Mouse (Mus musculus): ENCODE data around the gene Pcdh15. TPM values are rescaled to one million over a fixed set of nuclear protein-coding genes. Genes with fewer than 3 reads are reported as not detected.

The Pcdh15 gene
- polyA plus RNA-seq, 1 experiment from 2014 or later, result 0.07 TPM

- no peaks in the 10 kb centered on the region; the same call in 1 of the 2 replicates for H3K9me3 ChIP-seq (replicated peaks; ENCODE audit: control insufficient read depth, low read length)
- H3K36me3 ChIP-seq (ENCODE audit: control insufficient read depth, insufficient read depth), result no peaks in the 10 kb centered on the region
- H3K27me3 ChIP-seq (ENCODE audit: control insufficient read depth, insufficient read depth, low read depth, low read length), result no peaks in the 10 kb centered on the region
- no peak overlapping the region for H3K27ac ChIP-seq (ENCODE audit: low read length)
- no peak overlapping the region for H3K4me2 ChIP-seq (ENCODE audit: low read depth, low read length)
- 70% methylated on average over 4 of the region's 4 CpGs for WGBS (ENCODE audit: insufficient replicate concordance)
- ATAC-seq (ENCODE audit: low read depth), result no peak
- H3K4me1 ChIP-seq (ENCODE audit: control insufficient read depth, low read depth, low read length), result no peaks in the 10 kb centered on the region
- no peak overlapping the region for H3K9ac ChIP-seq (ENCODE audit: low read depth, low read length)
- H3K4me3 ChIP-seq (ENCODE audit: low read depth, low read length), result no peak overlapping the region
These were observed 181.3 kb downstream of the Pcdh15 start for GRCm38 (mm10) chr10:73280438-73280837.

DNA sequence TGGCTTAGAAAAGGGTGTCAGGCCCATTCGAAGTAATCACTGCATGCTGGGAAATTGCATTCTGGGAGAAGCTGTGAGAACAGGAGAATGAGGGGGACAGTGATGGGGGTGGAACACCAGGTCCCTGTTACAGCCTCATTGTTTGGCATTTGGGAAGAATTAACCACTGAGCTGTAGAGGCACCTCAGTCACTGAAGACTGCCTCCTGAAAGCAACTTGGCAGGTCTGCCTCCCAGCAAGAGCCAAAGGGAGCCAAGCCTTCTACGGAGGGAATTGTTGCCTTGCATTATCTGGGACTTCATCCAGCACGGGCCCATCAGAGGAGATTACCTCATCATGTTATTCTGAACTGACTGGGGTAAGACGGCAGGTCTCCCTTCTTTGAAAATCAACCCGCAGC is 197.3 kb downstream of the Pcdh15 start:
- 55% methylated on average over 5 of the region's 5 CpGs for WGBS (ENCODE audit: insufficient replicate concordance)
- Histone ChIP-seq H3K27me3 (ENCODE audit: control insufficient read depth, insufficient read depth, low read depth, low read length) (no peaks in the 10 kb centered on the region), H3K9me3 (replicated peaks; ENCODE audit: control insufficient read depth, low read length) (no peaks in the 10 kb centered on the region), H3K27ac (ENCODE audit: low read length) (no peak overlapping the region), H3K9ac (ENCODE audit: low read depth, low read length) (no peak overlapping the region), H3K4me1 (ENCODE audit: control insufficient read depth, low read depth, low read length) (no peaks in the 10 kb centered on the region), H3K4me3 (ENCODE audit: low read depth, low read length) (no peak overlapping the region), H3K36me3 (ENCODE audit: control insufficient read depth, insufficient read depth) (no peaks in the 10 kb centered on the region), H3K4me2 (ENCODE audit: low read depth, low read length) (no peak overlapping the region)
- ATAC-seq (ENCODE audit: low read depth), result no peak

GRCm38 (mm10) chr10:73301951-73302350 is 202.8 kb downstream of the Pcdh15 start:
- H3K4me2 ChIP-seq (ENCODE audit: low read depth, low read length), result no peak overlapping the region
- ATAC-seq (ENCODE audit: low read depth), result no peak
- no peak overlapping the region for H3K4me3 ChIP-seq (ENCODE audit: low read depth, low read length)
- no peak overlapping the region for H3K27ac ChIP-seq (ENCODE audit: low read length)
- H3K36me3 ChIP-seq (ENCODE audit: control insufficient read depth, insufficient read depth), result no peaks in the 10 kb centered on the region
- no peaks in the 10 kb centered on the region for H3K4me1 ChIP-seq (ENCODE audit: control insufficient read depth, low read depth, low read length)
- H3K9ac ChIP-seq (ENCODE audit: low read depth, low read length), result no peak overlapping the region
- 76% methylated on average over 8 of the region's 8 CpGs for WGBS (ENCODE audit: insufficient replicate concordance)
- H3K27me3 ChIP-seq (ENCODE audit: control insufficient read depth, insufficient read depth, low read depth, low read length), result no peaks in the 10 kb centered on the region
- H3K9me3 ChIP-seq (replicated peaks; ENCODE audit: control insufficient read depth, low read length), result no peaks in the 10 kb centered on the region

DNA sequence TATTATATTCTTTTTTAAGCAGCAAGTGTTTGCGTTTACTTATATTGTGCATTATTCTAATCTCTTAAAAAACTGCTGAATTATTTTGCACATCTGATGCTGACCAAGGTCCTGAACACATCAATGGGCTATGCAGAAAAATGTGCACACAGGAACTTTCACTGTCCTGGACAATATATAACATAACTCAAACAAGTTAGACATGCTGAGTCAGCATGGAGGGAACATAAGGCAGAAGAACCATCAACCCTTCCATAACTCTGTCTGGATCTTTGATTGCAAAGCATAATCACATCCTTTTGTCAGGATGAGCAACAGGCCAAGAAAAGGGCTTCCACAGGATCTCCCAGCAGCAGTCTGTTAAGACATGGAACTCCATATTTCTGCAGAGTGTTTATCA is 207.5 kb downstream of the Pcdh15 start:
- ATAC-seq (ENCODE audit: low read depth), result no peak
- WGBS (ENCODE audit: insufficient replicate concordance), result 68% methylated on average over 1 of the region's 1 CpGs
- H3K9ac ChIP-seq (ENCODE audit: low read depth, low read length), result no peak overlapping the region
- H3K4me1 ChIP-seq (ENCODE audit: control insufficient read depth, low read depth, low read length), result no peaks in the 10 kb centered on the region
- H3K4me2 ChIP-seq (ENCODE audit: low read depth, low read length), result no peak overlapping the region
- H3K27me3 ChIP-seq (ENCODE audit: control insufficient read depth, insufficient read depth, low read depth, low read length), result no peaks in the 10 kb centered on the region
- H3K27ac ChIP-seq (ENCODE audit: low read length), result no peak overlapping the region
- no peaks in the 10 kb centered on the region for H3K9me3 ChIP-seq (replicated peaks; ENCODE audit: control insufficient read depth, low read length)
- H3K4me3 ChIP-seq (ENCODE audit: low read depth, low read length), result no peak overlapping the region
- no peaks in the 10 kb centered on the region for H3K36me3 ChIP-seq (ENCODE audit: control insufficient read depth, insufficient read depth)

DNA sequence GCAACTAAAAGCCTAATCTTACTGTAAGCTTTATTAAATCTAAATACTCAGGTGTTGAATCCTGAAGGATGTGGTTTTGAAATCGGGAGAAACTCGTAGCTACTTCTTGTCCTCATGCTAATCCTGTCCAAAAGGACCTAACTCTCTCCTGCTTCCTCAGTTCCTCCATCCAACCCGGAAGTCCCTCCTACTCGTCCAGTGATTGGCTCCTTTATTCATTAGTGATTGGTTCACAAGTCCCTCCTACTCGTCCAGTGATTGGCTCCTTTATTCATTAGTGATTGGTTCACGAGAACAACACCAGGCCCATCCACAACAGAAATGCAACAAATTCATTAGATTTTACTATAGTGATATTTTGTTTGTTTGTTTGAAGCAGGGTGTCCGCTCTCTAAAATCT is 227.7 kb downstream of the Pcdh15 start:
- Histone ChIP-seq H3K9me3 (replicated peaks; ENCODE audit: control insufficient read depth, low read length) (no peaks in the 10 kb centered on the region), H3K9ac (ENCODE audit: low read depth, low read length) (no peak overlapping the region), H3K4me2 (ENCODE audit: low read depth, low read length) (no peak overlapping the region), H3K36me3 (ENCODE audit: control insufficient read depth, insufficient read depth) (no peaks in the 10 kb centered on the region), H3K27me3 (ENCODE audit: control insufficient read depth, insufficient read depth, low read depth, low read length) (no peaks in the 10 kb centered on the region), H3K27ac (ENCODE audit: low read length) (no peak overlapping the region), H3K4me1 (ENCODE audit: control insufficient read depth, low read depth, low read length) (no peaks in the 10 kb centered on the region), H3K4me3 (ENCODE audit: low read depth, low read length) (no peak overlapping the region)
- 65% methylated on average over 7 of the region's 7 CpGs for WGBS (ENCODE audit: insufficient replicate concordance)
- no peak for ATAC-seq (ENCODE audit: low read depth)

DNA sequence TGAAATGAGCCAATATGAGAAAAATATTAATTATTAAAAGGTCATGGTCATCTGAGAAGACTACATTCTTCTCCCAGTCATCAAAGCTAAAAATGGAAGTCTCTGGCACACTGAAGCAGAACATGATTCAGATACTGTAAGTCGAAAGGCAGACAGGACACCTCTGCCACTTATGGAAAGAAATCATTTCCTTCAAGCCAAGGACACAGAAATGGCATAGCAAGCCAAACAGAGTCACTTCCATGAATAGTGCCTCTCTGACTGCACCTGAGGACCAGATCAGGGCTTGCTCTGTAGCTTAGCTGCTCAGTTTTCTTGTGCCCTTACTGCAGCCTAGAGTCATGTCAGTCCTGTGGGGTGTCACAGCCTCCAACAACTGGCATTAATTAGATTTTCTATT is 234.3 kb downstream of the Pcdh15 start:
- H3K27ac ChIP-seq (ENCODE audit: low read length), result no peak overlapping the region
- H3K9ac ChIP-seq (ENCODE audit: low read depth, low read length), result no peak overlapping the region
- no peaks in the 10 kb centered on the region for H3K27me3 ChIP-seq (ENCODE audit: control insufficient read depth, insufficient read depth, low read depth, low read length)
- H3K4me1 ChIP-seq (ENCODE audit: control insufficient read depth, low read depth, low read length), result no peaks in the 10 kb centered on the region
- H3K4me2 ChIP-seq (ENCODE audit: low read depth, low read length), result no peak overlapping the region
- H3K4me3 ChIP-seq (ENCODE audit: low read depth, low read length), result no peak overlapping the region
- WGBS (ENCODE audit: insufficient replicate concordance), result 48% methylated on average over 1 of the region's 1 CpGs
- ATAC-seq (ENCODE audit: low read depth), result no peak
- H3K9me3 ChIP-seq (replicated peaks; ENCODE audit: control insufficient read depth, low read length), result no peaks in the 10 kb centered on the region
- no peaks in the 10 kb centered on the region for H3K36me3 ChIP-seq (ENCODE audit: control insufficient read depth, insufficient read depth)

- 57% methylated on average over 2 of the region's 2 CpGs for WGBS (ENCODE audit: insufficient replicate concordance)
- Histone ChIP-seq H3K27me3 (ENCODE audit: control insufficient read depth, insufficient read depth, low read depth, low read length) (no peaks in the 10 kb centered on the region), H3K4me2 (ENCODE audit: low read depth, low read length) (no peak overlapping the region), H3K9me3 (replicated peaks; ENCODE audit: control insufficient read depth, low read length) (no peaks in the 10 kb centered on the region), H3K4me1 (ENCODE audit: control insufficient read depth, low read depth, low read length) (no peaks in the 10 kb centered on the region), H3K4me3 (ENCODE audit: low read depth, low read length) (no peak overlapping the region), H3K9ac (ENCODE audit: low read depth, low read length) (no peak overlapping the region), H3K36me3 (ENCODE audit: control insufficient read depth, insufficient read depth) (no peaks in the 10 kb centered on the region), H3K27ac (ENCODE audit: low read length) (no peak overlapping the region)
- no peak for ATAC-seq (ENCODE audit: low read depth)
These were observed 279.9 kb downstream of the Pcdh15 start for GRCm38 (mm10) chr10:73379001-73379400.

DNA sequence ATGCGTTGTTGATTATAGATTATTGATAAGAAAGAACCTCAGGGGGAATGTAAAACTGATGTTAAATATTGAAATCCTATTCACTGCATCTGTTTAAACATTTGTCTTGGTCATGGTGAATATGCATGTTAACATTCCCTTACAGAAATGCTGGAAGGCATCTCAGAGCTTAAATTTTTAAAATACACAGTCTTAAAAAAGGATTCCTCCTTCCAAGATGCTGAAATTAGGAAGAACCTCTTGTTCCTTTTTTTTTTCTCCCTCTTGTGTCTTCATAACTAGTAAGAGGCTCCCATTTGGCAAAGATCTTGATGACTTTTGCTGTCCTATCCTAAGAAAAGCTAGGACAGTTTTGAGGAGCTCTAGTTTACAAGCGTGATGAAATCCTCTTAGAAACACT is 284.9 kb downstream of the Pcdh15 start:
- ATAC-seq (ENCODE audit: low read depth), result no peak
- no peak overlapping the region for H3K9ac ChIP-seq (ENCODE audit: low read depth, low read length)
- H3K4me3 ChIP-seq (ENCODE audit: low read depth, low read length), result no peak overlapping the region
- H3K27ac ChIP-seq (ENCODE audit: low read length), result no peak overlapping the region
- H3K36me3 ChIP-seq (ENCODE audit: control insufficient read depth, insufficient read depth), result no peaks in the 10 kb centered on the region
- no peak overlapping the region for H3K4me2 ChIP-seq (ENCODE audit: low read depth, low read length)
- no peaks in the 10 kb centered on the region for H3K9me3 ChIP-seq (replicated peaks; ENCODE audit: control insufficient read depth, low read length)
- WGBS (ENCODE audit: insufficient replicate concordance), result 60% methylated on average over 2 of the region's 2 CpGs
- H3K4me1 ChIP-seq (ENCODE audit: control insufficient read depth, low read depth, low read length), result no peaks in the 10 kb centered on the region
- no peaks in the 10 kb centered on the region for H3K27me3 ChIP-seq (ENCODE audit: control insufficient read depth, insufficient read depth, low read depth, low read length)

GRCm38 (mm10) chr10:73400426-73400825 is 301.3 kb downstream of the Pcdh15 start:
- H3K36me3 ChIP-seq (ENCODE audit: control insufficient read depth, insufficient read depth), result no peaks in the 10 kb centered on the region
- WGBS (ENCODE audit: insufficient replicate concordance), result 62% methylated on average over 1 of the region's 1 CpGs
- H3K27me3 ChIP-seq (ENCODE audit: control insufficient read depth, insufficient read depth, low read depth, low read length), result no peaks in the 10 kb centered on the region
- H3K9me3 ChIP-seq (replicated peaks; ENCODE audit: control insufficient read depth, low read length), result no peaks in the 10 kb centered on the region
- no peak for ATAC-seq (ENCODE audit: low read depth)
- no peak overlapping the region for H3K9ac ChIP-seq (ENCODE audit: low read depth, low read length)
- no peak overlapping the region for H3K4me2 ChIP-seq (ENCODE audit: low read depth, low read length)
- no peaks in the 10 kb centered on the region for H3K4me1 ChIP-seq (ENCODE audit: control insufficient read depth, low read depth, low read length)
- H3K4me3 ChIP-seq (ENCODE audit: low read depth, low read length), result no peak overlapping the region
- H3K27ac ChIP-seq (ENCODE audit: low read length), result no peak overlapping the region

- Histone ChIP-seq H3K36me3 (ENCODE audit: control insufficient read depth, insufficient read depth) (no peaks in the 10 kb centered on the region), H3K27ac (ENCODE audit: low read length) (no peak overlapping the region), H3K9ac (ENCODE audit: low read depth, low read length) (no peak overlapping the region), H3K4me3 (ENCODE audit: low read depth, low read length) (no peak overlapping the region), H3K4me1 (ENCODE audit: control insufficient read depth, low read depth, low read length) (no peaks in the 10 kb centered on the region), H3K27me3 (ENCODE audit: control insufficient read depth, insufficient read depth, low read depth, low read length) (no peaks in the 10 kb centered on the region), H3K4me2 (ENCODE audit: low read depth, low read length) (no peak overlapping the region), H3K9me3 (replicated peaks; ENCODE audit: control insufficient read depth, low read length) (no peaks in the 10 kb centered on the region)
- ATAC-seq (ENCODE audit: low read depth), result no peak
- 54% methylated on average over 3 of the region's 3 CpGs for WGBS (ENCODE audit: insufficient replicate concordance)
These were observed 326.3 kb downstream of the Pcdh15 start for GRCm38 (mm10) chr10:73425408-73425807.

All from liver, embryonic 16.5 days (tissue).